Mouse (Mus musculus) forebrain, embryonic 14.5 days (tissue): ENCODE measurements around the gene Tcaf3. TPM values are rescaled to one million over a fixed set of nuclear protein-coding genes. Genes with fewer than 3 reads are reported as not detected.

Source experiments
- polyA plus RNA-seq: library from polyadenylated mRNA; unstranded; fragments of >200 nt; fragmentation: Nextera tagmentation; extraction: Ambion mirVana; gene quantifications from 2 replicates; pipeline ENCODE4 v1.2.1, GENCODE M21; 2014

The Tcaf3 gene
- polyA plus RNA-seq, 1 experiment from 2014 or later = not detected

Other genes with a start within 250 kb of the Tcaf3 start
- gene Zyx, start 248.1 kb downstream of the Tcaf3 start, polyA plus RNA-seq = 34.8 and 41.0 TPM in 2 replicates
- gene Epha1, start 224.4 kb downstream of the Tcaf3 start, polyA plus RNA-seq = 0.05 and 0.07 TPM in 2 replicates
- not detected in 2 replicates for gene Tas2r143, start 197.5 kb downstream of the Tcaf3 start, polyA plus RNA-seq
- not detected in 2 replicates for gene Tas2r135, start 192.3 kb downstream of the Tcaf3 start, polyA plus RNA-seq
- not detected in 2 replicates for gene Tas2r126, start 163.2 kb downstream of the Tcaf3 start, polyA plus RNA-seq
- not detected in 2 replicates for gene Olfr458, start 132.5 kb downstream of the Tcaf3 start, polyA plus RNA-seq
- not detected in 2 replicates for gene Olfr457, start 121.4 kb downstream of the Tcaf3 start, polyA plus RNA-seq
- gene Olfr456, start 110.5 kb downstream of the Tcaf3 start, polyA plus RNA-seq = not detected in 2 replicates
- not detected in 2 replicates for gene Olfr455, start 50.1 kb downstream of the Tcaf3 start, polyA plus RNA-seq
- gene Tcaf2, start 47.6 kb upstream of the Tcaf3 start, polyA plus RNA-seq = 0.55 and 0.63 TPM in 2 replicates
- 176 and 209 TPM in 2 replicates for gene Tcaf1, start 112.4 kb upstream of the Tcaf3 start, polyA plus RNA-seq
- not detected in 2 replicates for gene Olfr453, start 141.7 kb upstream of the Tcaf3 start, polyA plus RNA-seq
- gene Olfr38, start 158.7 kb upstream of the Tcaf3 start, polyA plus RNA-seq = not detected in 2 replicates
- gene Olfr452, start 187.4 kb upstream of the Tcaf3 start, polyA plus RNA-seq = not detected in 2 replicates
- gene Olfr450, start 214.2 kb upstream of the Tcaf3 start, polyA plus RNA-seq = not detected in 2 replicates
- not detected in 2 replicates for gene Olfr449, start 236.7 kb upstream of the Tcaf3 start, polyA plus RNA-seq